Mouse (Mus musculus) 416B (cell line): Measurements from ENCODE around the gene Fam166a.

Source experiments
- DNase-seq: peaks from one replicate; pipeline ENCODE4 v3.0.0; 2011; ENCODE audit warnings: low read depth

The Fam166a gene

DNA sequence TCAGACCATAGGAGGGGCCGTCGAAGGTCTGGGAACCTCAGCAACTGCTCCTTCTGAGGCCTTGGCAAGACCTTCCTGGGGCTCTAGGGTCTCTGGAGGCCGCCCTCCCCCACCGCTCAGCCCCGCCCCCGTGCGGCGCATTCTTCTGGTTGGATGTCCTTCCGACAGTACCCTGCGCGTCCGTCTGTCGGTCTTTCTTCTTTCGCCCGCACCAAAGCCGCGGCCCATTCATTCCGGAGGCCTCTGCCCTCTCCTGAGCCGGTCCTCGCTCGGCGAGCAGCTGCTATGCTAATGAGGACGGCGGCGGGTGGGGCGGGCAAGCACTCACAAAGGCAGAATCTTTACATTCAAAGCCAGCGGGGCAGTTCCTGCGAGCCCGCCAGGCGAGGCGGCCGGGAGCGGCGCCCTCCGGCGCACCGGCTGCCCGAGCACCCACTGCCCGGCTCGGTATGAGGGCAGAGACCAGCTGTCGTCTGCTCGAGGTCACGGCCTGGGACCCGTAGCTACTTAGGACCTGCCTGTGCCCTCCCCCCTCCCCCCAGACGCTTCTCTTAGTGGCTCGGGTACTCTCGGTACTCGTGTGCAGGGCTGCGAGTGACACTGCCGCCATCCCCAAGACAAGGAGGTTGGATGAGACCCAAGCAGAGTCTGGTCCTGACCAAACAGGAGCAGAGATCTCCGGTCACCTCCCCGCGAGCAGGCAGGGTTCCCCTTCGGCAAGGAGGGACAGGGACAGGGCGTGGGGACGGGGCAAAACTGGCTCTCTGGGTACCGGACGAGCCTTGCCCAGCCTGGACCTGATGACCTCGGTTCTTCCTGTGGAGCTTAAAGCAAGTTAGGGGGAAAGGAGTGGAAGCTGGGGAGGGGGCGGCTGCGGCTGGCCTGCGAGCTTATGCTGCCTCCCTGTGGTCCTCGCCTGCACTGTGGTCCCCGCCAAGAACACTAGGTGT, 32.6 kb upstream of the Fam166a start:
- no peak for DNase-seq

DNA sequence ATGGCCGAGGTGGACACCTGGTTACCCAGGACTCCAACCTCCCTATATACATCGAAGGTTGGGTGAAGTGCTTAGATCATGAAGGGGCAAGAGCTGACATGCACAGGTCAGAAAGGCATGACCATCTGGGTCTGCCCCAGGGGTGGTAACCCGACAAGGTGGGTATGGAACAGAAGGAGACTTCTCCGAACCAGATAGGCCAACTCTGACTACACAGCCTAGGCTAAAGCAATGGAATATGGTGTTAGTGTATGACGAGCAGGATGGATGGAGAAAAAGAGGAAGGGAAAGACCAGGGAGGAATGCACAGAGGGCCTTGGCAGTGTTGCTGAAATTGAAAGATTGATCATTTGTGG, 32.0 kb upstream of the Fam166a start:
- DNase-seq: no peak

DNA sequence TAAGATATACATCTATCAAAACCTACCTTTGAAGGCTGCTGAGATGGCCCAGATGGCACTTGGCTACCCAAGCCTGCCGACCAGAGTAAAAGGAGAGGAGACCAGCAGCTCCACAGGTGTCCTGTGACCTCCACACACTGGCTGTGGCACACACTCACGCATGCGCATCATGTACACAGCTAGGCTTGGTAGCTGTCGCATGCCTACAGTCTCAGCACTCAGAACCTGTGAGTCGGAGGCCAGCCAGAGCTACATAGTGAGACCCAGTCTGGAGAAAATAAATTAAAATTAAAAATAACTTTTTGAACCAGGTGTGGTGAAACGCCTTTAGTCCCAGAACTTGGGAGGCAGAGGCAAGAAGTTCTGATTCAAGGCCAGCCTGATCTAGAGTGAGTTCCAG, 30.7 kb upstream of the Fam166a start:
- no peak for DNase-seq

DNA sequence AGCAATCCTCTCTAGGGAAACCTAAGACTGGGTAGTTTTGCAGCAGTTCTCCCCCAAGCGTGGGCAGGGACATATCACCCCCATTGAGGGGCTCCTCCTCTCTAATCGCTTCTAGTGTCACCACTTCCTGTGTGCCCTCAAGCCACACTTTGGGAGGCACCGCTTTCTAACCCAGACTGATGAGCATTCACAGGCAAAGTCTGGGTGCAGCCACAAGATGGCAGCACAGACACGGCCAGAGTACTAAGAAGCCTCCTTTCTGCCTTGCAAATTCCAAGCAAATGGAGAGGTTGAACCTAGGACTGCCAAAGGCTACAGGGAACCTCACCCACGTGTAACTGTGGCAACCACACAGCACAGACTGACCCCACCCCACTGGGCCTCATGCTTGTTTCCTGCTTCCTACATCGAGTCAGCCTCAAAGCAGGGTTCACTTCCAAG, 25.2 kb upstream of the Fam166a start:
- DNase-seq: peak; percentile 94

DNA sequence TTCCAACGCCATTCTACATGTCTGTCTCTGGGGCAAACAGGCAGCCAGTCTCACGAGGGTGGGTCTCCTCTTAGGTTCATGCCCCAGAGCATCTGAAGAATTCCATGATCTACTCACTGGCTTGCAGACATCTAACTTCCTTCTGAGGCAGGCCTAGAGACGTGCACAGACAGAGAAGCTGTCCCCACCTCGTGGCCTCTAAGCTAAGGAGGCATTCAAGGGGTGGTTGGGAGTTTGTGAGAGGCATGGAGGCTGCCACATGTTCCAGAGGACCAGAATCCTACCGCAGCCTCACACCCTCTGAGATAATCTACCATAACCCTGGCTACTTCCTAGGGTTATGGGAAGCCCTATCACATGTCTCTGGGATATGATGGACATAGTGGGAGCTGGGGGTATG, 24.5 kb upstream of the Fam166a start:
- peak; percentile 41 for DNase-seq

DNA sequence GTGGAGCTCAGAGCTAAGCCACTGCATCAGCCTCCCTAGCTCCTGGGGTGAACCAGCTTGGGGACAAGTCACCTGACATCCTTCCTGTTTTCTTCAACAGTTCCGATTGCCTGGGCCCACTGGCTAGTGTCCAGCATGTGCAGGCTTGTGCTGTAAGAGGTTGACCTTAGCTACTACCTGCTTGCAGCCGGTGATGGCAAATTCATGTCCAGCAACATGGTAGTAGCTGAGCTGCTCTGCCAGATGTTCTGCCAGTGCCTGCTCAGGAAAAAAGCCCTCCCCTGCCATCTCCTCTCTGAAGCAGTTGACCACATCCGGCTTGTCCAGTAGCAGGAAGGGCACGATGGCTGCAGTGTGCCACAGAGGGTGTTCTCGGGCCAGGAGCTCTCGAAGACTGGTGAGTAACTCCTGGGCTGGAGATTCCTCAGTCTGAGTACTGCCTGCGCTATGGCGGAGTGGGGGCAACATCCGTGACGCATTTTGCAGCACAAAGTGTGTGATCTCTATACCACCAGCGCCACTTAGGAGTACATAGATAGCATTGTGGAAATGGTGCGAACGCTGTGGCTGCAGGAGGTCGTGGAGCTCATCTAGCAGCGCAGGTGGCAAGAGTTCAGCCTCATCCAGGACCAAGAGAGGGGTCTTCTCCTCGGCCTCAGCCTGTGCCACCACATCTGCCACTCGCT, 23.9 kb upstream of the Fam166a start:
- peak; percentile 93 for DNase-seq

DNA sequence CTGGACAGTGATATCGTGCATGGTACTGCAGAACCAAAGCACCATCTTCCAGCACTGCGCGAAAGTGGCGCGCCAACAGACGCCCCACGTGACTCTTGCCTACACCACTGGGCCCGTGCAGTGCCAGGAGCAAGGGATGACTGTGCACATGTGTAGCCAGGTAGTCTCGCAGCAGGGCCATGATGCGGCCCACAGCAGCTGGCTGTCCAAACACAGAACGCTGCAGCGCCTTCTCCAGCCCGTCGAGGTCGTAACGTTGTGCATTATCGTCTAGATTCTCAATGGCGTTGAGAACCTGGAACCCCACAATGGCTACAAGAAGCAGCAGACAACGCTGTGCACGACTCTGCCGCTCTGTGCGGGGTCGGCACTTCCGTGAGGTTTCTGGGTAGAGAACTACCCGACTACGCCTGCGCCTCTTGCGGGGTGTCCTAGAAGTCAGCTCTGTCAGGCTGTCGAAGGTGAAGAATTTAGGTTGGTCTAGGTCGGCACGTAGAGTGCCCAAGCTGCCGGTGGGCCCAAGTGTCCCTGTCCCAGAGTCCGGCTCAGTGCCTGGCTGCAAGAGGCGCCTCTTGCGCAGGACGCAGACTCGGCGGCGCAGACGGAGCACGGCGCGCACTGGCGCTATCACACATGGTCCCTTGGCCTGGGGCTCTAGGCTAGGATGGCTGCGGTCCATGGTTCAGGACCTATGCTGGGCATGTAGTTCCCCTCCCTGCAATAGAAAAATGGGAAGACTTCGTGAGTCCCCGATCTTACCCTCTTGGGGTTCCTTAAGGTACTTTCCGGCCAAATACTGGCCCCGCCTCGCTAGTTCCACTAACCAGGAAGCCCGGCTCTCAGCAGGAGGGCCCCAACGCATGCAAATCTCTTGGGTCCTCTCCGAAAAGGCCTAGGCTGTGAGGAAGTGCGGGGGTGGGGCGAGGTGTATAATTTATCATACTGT, 23.1 kb upstream of the Fam166a start:
- DNase-seq: peak; percentile 92

DNA sequence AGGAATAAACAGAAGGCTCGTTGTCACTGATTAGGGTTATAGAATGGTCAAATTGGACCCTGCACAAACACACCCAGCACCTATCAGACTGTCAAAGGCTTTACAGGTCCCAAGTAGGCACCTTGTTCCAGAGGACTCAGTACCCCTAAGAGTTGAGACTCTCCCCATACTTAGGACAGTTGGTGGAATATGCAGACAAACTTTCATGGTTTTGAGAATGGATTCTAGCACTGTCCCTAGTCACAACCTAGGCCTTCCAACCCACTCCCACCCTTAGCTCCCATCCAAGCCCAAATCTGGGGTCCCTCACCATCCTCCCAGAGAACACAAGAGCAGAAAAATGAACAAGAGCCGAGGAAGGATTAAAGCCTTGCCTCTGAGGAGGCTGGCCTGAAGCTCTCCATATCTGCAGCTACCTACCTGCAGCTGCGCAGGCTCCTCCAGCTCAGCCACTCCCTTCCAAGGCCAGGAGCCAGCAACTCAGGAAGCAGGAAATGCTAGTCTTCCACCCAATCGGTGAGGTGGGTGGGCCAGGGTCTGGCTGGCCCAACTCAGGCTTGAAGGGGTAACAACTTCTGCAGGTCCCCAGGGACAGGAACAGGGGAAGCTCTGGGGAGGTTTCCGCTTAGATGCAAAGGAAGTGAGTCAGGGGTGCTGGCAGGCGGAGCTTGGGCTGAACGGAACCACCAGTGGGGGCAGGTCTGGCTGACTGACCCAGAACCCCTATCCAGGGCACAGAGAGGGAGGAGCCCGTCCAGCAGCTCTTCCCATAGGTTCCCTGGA, 22.2 kb upstream of the Fam166a start, which contains the start of gene Tor4a:
TSS of gene Tor4a (minus strand) at position 715 of the 783 bp plus-strand sequence.
- DNase-seq: peak; percentile 99

DNA sequence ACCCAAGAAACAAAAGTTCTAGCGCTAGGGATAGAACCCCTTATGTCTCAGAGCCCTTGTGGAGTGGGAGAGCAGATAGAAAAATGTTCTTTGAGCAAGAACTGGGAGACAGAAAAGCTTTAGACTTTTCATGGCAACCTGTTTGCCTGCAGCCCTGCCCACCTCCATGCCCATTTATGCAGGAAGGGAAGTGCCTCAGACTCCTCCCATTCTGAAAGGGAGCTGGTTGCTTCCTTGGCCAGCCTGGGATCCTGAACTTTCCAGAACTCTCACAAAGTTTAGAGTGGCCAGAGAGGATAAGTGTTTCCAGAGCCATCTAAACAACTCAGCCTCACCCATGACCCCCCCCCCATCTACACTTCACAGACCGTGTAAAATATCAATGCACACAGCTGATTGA, 21.4 kb upstream of the Fam166a start:
- DNase-seq: no peak

DNA sequence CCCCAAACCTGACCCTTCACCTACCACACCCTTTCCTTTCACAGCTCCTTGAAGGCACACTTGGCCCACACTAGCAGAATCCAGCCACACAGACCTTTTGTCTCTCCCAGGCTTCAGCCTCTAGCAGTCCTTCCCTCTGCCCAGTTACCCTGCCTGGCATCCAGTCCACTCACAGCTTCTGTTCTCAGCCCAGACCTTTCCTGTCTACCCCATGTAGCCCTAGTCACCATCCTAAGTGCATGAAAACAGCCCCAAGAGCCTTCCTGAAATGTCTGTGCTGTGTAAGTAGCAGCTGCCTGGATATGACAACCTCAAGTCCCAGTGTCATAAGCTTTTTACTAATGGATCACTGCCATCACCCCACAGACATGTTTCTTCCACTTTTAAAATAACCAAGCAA, 20.6 kb upstream of the Fam166a start:
- no peak for DNase-seq

DNA sequence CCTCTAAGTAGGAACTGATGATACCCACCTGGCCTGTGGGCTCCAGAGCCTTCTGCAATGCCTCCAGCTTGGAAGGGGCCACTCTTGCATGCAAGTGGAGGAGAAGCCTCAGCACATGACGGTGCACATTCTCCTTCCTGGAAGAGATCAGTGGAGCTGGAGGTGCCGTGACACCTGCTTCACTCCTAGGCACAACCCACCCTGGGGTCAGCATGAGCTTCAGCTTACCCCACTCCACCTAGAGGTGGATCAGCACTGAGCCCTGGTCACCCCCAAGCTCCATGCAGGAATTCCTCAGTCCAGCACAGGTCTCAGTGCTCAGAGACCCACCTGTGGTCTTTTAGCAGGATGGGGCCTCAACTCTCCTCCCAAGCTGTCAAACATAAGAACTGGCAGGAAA, 17.9 kb upstream of the Fam166a start:
- no peak for DNase-seq

DNA sequence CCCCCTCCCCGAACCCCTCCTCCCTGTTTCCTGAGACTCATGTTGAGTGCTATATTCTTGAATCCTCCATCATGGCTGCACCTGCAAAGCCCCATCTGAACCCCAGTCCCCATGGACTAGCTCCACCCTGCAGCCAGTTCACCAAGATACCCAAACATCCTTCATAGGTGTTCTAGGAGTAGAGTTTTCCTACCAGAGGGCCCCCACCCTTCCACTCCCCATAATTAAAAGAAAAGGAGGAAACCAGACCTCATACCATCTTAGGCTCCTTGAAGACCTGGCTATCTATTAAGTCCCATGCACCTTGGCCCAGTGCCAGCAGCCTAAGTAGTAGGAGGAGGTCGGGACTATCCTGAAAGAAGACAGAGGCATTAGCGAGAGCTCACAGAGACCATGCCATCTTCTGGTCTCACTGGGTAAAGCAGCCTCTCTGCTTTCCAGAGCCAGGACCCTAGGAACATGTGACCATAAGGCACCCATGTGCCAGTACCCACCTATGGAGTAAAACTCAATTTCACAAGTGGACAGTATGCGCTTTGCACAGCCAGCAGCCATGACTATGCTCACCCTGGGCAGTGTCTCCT, 14.8 kb upstream of the Fam166a start:
- DNase-seq: peak; percentile 59

DNA sequence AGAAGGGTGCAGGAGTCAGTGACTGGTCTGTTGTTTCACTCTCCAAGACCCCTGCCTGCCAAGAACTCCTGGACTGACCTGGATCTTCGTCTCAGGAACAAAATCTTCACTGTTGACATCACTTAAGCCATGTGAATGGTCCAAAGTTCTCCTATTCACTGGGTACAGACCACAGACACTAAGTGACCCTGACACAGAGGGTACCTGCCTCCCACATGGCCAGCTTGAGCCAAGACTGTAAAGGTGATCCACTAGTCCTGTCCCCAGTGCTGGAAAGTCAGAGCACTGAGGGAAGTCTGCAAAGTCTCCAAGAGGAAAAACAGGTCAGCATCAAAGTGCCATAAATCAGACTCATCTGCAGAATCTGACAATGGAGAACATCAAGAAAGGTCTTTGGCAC, 11.0 kb upstream of the Fam166a start:
- no peak for DNase-seq

DNA sequence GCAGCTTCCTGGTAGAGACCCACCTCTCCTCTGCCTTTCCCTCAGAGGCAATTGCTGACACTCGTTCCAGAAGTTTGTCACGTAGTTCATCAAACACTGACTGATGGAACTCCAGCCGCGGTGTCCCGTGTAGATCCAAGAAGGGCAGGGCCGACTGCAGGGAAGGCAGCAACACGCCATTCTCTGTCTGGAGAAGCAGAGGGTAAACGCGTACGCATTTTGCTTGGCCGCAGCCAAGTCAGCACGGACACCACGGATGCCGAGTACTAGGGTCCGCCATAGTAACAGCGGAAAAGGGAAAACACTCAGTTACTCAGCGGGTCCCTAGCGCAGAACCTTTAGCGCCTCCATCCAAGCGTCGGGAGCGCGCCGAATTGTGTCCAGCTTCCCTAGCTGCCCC, 7.9 kb upstream of the Fam166a start:
- DNase-seq: no peak

DNA sequence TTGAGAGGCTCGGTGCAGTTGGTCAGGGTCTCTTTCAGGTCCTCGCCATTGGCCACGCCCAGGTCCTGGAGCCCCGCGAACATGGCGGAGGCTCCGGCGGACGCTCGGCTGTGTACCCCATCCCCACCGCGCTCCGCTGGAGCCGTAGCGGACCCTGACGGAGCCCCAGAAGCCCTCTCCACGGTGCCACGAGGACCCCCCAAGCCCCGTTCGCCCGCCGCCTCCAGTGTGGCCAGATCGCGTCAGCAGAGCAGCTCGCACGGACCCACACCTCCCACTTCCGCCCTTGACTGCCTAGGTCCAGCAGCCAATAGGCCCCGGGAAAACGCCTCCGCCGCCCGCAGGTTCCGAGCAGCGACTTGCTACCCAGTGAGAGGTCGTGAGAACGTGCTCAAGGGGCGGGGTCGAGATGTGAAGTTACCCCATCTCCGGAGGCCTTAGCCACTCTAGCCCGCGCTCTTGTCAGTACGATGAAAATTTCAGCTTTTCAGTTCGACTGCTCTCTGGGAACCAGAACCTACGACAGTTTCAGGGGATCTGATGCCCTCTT, 7.3 kb upstream of the Fam166a start, which contains the start of gene Nelfb:
TSS of gene Nelfb (minus strand) at position 369 of the 550 bp plus-strand sequence.
- peak; percentile 96 for DNase-seq

DNA sequence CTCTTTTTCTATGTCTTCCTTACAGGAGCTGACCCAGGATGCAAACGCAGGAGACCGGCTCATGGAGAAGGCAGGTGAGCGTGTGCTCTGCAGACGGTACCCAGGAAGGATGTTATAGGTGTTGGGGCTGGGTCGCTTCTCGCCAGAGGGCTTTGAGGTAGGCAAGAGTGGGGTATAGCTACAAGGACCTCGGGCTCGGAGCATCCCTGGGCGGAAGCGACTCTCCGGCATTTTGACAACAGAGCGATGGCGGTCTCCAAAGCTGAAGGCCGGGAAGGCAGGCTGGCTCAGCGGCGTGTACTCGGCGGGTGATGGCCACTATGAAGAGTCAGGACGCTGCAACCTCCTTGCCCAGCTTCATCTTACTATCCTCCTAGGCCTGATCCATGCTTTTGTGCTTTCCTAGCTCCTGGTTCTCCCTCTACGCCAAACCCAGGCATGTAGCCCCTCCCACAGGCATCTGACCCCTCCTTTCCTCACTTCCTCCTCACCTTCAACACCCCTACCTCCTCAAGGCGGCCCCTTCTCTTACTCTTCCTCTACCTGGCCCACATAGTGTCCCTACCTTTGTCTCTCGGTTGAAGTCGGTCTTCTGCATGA, 5.2 kb upstream of the Fam166a start:
- DNase-seq: no peak

DNA sequence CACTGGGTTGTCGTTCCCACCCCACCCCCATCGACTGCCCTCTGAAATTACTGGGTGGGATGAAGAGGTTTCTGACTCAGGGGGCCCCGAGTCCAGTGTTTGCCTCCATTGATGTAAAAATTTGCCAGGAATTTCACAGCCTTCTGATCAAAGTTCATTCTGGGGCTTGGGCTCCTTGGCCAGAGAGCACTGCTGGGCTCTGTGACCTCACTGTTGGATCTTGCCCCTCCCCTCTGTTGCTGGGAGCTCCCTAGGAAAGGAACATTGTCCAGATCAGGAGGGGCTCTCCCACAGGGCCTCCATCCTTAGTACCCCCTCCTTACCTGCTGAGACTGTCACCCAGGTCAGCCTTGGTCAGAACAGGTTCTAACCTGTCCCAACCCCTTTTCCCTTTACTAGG, 4.1 kb upstream of the Fam166a start, which contains the start of gene Stpg3:
TSS of gene Stpg3 (minus strand) at position 194 of the 400 bp plus-strand sequence.
- no peak for DNase-seq

DNA sequence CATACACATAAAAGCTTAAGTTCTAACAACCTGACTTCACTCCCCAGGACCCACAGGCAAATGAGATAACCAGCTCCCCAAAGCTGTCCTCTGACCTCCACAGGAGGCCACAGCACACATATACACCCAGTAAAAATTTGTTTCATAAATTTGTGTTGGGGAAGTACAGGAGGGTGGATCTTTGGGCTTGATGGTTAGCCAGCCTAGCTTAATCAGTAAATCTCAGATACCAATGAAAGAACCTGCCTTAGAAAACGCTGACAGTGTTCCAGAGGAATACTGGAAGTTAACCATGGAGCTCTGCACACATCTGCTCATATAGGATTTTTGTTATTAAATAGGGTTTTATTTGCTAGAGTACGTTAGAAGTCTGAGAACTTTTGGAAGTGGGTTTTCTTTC, 879 bp upstream of the Fam166a start:
- no peak for DNase-seq

DNA sequence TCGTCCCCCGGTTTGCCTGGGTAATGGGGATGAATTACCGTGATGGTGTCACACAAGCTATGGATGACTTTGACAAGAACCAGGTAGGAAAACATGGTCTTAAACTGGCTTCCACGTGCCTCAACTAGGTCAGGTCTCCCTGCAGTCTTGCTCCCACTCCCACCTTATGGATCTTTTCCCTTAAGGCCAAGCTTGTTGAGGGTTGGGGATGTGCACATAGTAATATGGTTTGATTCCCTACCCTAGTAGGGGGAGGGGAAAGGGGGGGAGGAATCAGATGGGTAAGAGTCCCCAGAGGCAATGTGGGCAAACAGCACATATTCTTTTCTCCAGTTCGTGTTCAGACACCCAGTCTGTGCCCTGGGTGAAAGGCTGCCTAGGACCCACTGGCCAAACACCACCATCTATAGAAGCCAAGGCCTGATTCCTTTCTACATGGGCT, 2.8 kb downstream of the Fam166a start:
- DNase-seq: peak; percentile 36
